8 mouse cellular contexts compared by ENCODE assay signal in the genomic region with DNA sequence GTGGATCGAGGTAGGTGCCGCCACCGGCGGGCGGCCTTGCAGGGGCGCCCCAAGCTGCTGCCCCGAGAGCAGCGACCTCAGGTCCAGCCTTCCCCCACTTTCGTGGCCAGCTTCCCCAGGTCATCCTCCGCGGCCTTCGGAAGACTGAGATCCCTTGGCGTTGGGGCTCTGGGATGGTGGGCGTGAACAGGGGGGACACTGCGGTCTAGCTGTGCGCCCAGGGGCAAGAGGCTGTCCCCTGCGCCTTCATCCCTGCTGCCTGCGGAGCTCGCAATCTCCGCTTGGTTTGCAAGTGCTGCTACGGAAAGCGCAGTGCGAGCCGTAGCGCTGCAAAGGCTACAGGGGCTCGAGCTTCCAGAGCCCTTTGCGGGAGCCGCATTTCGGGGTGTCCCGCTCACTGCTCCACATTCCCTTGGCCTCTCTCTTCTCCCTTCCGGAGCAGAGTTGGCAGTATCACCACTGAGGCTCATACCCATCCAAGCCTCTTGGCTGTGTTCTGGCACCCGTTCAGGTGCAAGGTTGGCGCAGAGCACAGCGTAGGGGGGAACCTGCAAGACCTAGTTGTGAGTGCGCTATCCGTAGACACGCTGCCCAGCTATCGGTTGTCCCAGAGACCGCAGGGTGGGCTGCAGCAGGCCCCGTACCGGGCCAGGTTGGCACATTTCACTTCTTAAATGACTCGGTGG. TPM values are rescaled to one million over a fixed set of nuclear protein-coding genes. Genes with fewer than 3 reads are reported as not detected.
DNase-seq lines count a peak whose midpoint lies in the region; ATAC-seq lines count a peak whose summit lies in the region.

No protein-coding gene starts in this region.

- peak overlapping the region; percentile 90 for H3K4me2 ChIP-seq in hindbrain, embryonic 12.5 days (replicated peaks)

- H3K4me3 ChIP-seq in hindbrain, embryonic 12.5 days = peak overlapping the region; percentile 69

- DNase-seq in R1 (ENCODE audit: low read depth, low spot score) = peak; percentile 70
- peak; percentile 85 for DNase-seq in cerebellum, adult 9-10 months
- peak; percentile 63 to 68 for DNase-seq in frontal cortex, postnatal 36 days (ENCODE audit: low spot score in 2 of 2)
- peak; percentile 65 to 73 for DNase-seq in layer of hippocampus, postnatal 36 days
- peak; percentile 60 for DNase-seq in right cerebral cortex, postnatal 4 days

- peaks cover 24% of the 10 kb centered on the region for H3K4me1 ChIP-seq in hindbrain, embryonic 12.5 days

- H3K36me3 ChIP-seq in hindbrain, embryonic 12.5 days = no peaks in the 10 kb centered on the region

- no peaks in the 10 kb centered on the region for H3K9me3 ChIP-seq in hindbrain, embryonic 12.5 days (replicated peaks)

- peak overlapping the region; percentile 81 for H3K27ac ChIP-seq in hindbrain, embryonic 12.5 days

- H3K27me3 ChIP-seq in hindbrain, embryonic 12.5 days = no peaks in the 10 kb centered on the region

- H3K9ac ChIP-seq in hindbrain, embryonic 12.5 days = peak overlapping the region; percentile 83

- peak; percentile 78 for ATAC-seq in hindbrain, embryonic 12.5 days (ENCODE audit: low FRiP score)
- peak; percentile 26; the same call in 1 of the 2 replicates for ATAC-seq in megakaryocyte progenitor cell, adult 5-6 weeks (replicated peaks; ENCODE audit: poor library complexity)
- ATAC-seq in megakaryocyte-erythroid progenitor cell, adult 5-6 weeks (replicated peaks; ENCODE audit: low FRiP score, low TSS enrichment, poor library complexity, severe bottlenecking) = no peak

- WGBS in hindbrain, embryonic 12.5 days = under 1% methylated on average over 42 of the region's 42 CpGs

RNA-seq across cellular contexts. Expression of a gene that starts 0.5 kb away (rescaled TPM):
- polyA plus RNA-seq in hindbrain, embryonic 12.5 days (2016; fragmentation: Nextera tagmentation; extraction: Ambion mirVana) = 64.0 and 64.9 TPM in 2 replicates
- total RNA-seq in layer of hippocampus, postnatal 36 days (2021) = 100 to 1,000 TPM; 119 to 142 TPM
- not detected in 2 replicates for total RNA-seq in megakaryocyte progenitor cell, adult 5-6 weeks (2015)
- not detected in 2 replicates for total RNA-seq in megakaryocyte progenitor cell, adult 5-6 weeks (2017)
- total RNA-seq in megakaryocyte-erythroid progenitor cell, adult 5-6 weeks (2014; fragmentation: Nextera tagmentation) = not detected in 2 replicates
- total RNA-seq in megakaryocyte-erythroid progenitor cell, adult 5-6 weeks (2017) = not detected in 2 replicates

Comparison
In these comparisons a context has a peak if more than half of its experiments do, and no peak if none do; other contexts are left out.
1. RNA of a gene that starts 0.5 kb away (total RNA-seq): 119 to 142 TPM in layer of hippocampus, postnatal 36 days; not detected in megakaryocyte progenitor cell, adult 5-6 weeks and not detected in megakaryocyte-erythroid progenitor cell, adult 5-6 weeks; every median in the first group is over 100 times any median in the second.
2. Peak in every context shown above with its lines, with median percentiles within 50 percentile points of each other: DNase-seq.